Mouse (Mus musculus) forebrain, embryonic 16.5 days (tissue): ENCODE measurements around the gene Unc13a. TPM values are rescaled to one million over a fixed set of nuclear protein-coding genes. Genes with fewer than 3 reads are reported as not detected.

Experiments used
- ATAC-seq: fragments of 200-750 bp; cut with Nextera tagmentation; 2 replicates; pipeline ENCODE4 v1.8.0; 2017; ENCODE audit warnings: mild to moderate bottlenecking, moderate library complexity
- H3K27ac ChIP-seq: fragments of 300-500 bp; sonication (generic); 2 replicates; pipeline ENCODE4 v1.5.1; 2014; ENCODE audit warnings: low read length, control low read depth
- H3K27me3 ChIP-seq: fragments of 300-500 bp; sonication (generic); replicated peaks from 2 replicates; pipeline ENCODE4 v1.6.1; 2014; ENCODE audit warnings: low read length; ENCODE audit not compliant: control insufficient read depth, insufficient read depth
- H3K36me3 ChIP-seq: fragments of 300-500 bp; sonication (generic); 2 replicates; pipeline ENCODE4 v1.6.1; 2014; ENCODE audit not compliant: control insufficient read depth, insufficient read depth
- H3K4me1 ChIP-seq: fragments of 300-500 bp; sonication (generic); replicated peaks from 2 replicates; pipeline ENCODE4 v1.6.1; 2014; ENCODE audit warnings: low read length; ENCODE audit not compliant: control insufficient read depth, insufficient read depth
- H3K4me2 ChIP-seq: fragments of 300-500 bp; sonication (generic); 2 replicates; pipeline ENCODE4 v1.6.1; 2014; ENCODE audit warnings: mild to moderate bottlenecking, low read length, control low read depth
- H3K4me3 ChIP-seq: fragments of 300-500 bp; sonication (generic); replicated peaks from 2 replicates; pipeline ENCODE4 v1.5.1; 2014; ENCODE audit warnings: mild to moderate bottlenecking, low read length, control low read depth
- H3K9ac ChIP-seq: fragments of 300-500 bp; sonication (generic); replicated peaks from 2 replicates; pipeline ENCODE4 v1.6.1; 2014; ENCODE audit warnings: low read depth, low read length, control low read depth
- H3K9me3 ChIP-seq: fragments of 300-500 bp; sonication (generic); 2 replicates; pipeline ENCODE4 v1.6.1; 2016; ENCODE audit warnings: low read length; ENCODE audit not compliant: control insufficient read depth
- WGBS: fragments of 180-500 bp; shearing (Covaris S2); extraction: QIAGEN DNeasy Blood & Tissue Kit; methylation state at CpG from one replicate; pipeline ENCODE4 v1.1.7; 2014; 5-methylcytosine and 5-hydroxymethylcytosine counted together
- polyA plus RNA-seq: library from polyadenylated mRNA; unstranded; fragments of >200 nt; fragmentation: Nextera tagmentation; extraction: Ambion mirVana; gene quantifications from 2 replicates; pipeline ENCODE4 v1.2.1, GENCODE M21; 2015

Unc13a gene
- polyA plus RNA-seq, 1 experiment from 2014 or later = 33.6 TPM

- peaks cover 17% of the 10 kb centered on the region for H3K27me3 ChIP-seq
- peaks cover 6% of the 10 kb centered on the region; the same call in 1 of the 2 replicates for H3K36me3 ChIP-seq
- no peak overlapping the region for H3K27ac ChIP-seq
- H3K9me3 ChIP-seq = no peaks in the 10 kb centered on the region
- no peak overlapping the region for H3K4me3 ChIP-seq
- ATAC-seq = peak; percentile 32; the same call in 1 of the 2 replicates
- peaks cover 7% of the 10 kb centered on the region for H3K4me1 ChIP-seq
- H3K4me2 ChIP-seq = no peak overlapping the region
- H3K9ac ChIP-seq = no peak overlapping the region
- WGBS = 19% methylated on average over 1 of the region's 1 CpGs
Observed at GRCm38 (mm10) chr8:71659751-71660150, 11.8 kb downstream of the Unc13a start.

GRCm38 (mm10) chr8:71658515-71659049 is 13.0 kb downstream of the Unc13a start:
- Histone ChIP-seq H3K4me1 (peaks cover 9% of the 10 kb centered on the region), H3K27me3 (peaks cover 17% of the 10 kb centered on the region), H3K4me3 (no peak overlapping the region), H3K9me3 (no peaks in the 10 kb centered on the region), H3K27ac (no peak overlapping the region), H3K9ac (no peak overlapping the region), H3K36me3 (peaks cover 6% of the 10 kb centered on the region; the same call in 1 of the 2 replicates), H3K4me2 (no peak overlapping the region)
- no peak for ATAC-seq
- 31% methylated on average over 17 of the region's 17 CpGs for WGBS

- no peak overlapping the region for H3K27ac ChIP-seq
- no peak for ATAC-seq
- no peaks in the 10 kb centered on the region for H3K9me3 ChIP-seq
- peaks cover 17% of the 10 kb centered on the region for H3K27me3 ChIP-seq
- no peak overlapping the region for H3K4me3 ChIP-seq
- H3K4me2 ChIP-seq = no peak overlapping the region
- H3K9ac ChIP-seq = no peak overlapping the region
- peaks cover 7% of the 10 kb centered on the region; the same call in 1 of the 2 replicates for H3K36me3 ChIP-seq
- 24% methylated on average over 9 of the region's 9 CpGs for WGBS
- H3K4me1 ChIP-seq = peaks cover 9% of the 10 kb centered on the region
Observed at GRCm38 (mm10) chr8:71657816-71658215, 13.7 kb downstream of the Unc13a start.

GRCm38 (mm10) chr8:71654600-71654999 is 17.0 kb downstream of the Unc13a start:
- Histone ChIP-seq H3K4me2 (peak overlapping the region; percentile 25; the same call in 1 of the 2 replicates), H3K4me1 (peaks cover 5% of the 10 kb centered on the region), H3K9ac (no peak overlapping the region), H3K36me3 (peaks cover 14% of the 10 kb centered on the region), H3K27me3 (peaks cover 17% of the 10 kb centered on the region), H3K27ac (no peak overlapping the region), H3K9me3 (no peaks in the 10 kb centered on the region), H3K4me3 (no peak overlapping the region)
- WGBS = 2% methylated on average over 23 of the region's 24 CpGs
- ATAC-seq = peak; percentile 18; the same call in 1 of the 2 replicates

- Histone ChIP-seq H3K27me3 (no peaks in the 10 kb centered on the region), H3K36me3 (peaks cover 17% of the 10 kb centered on the region), H3K4me1 (no peaks in the 10 kb centered on the region), H3K4me2 (no peak overlapping the region), H3K9me3 (no peaks in the 10 kb centered on the region), H3K27ac (no peak overlapping the region), H3K4me3 (no peak overlapping the region), H3K9ac (no peak overlapping the region)
- 85% methylated on average over 9 of the region's 9 CpGs for WGBS
- no peak for ATAC-seq
Observed at GRCm38 (mm10) chr8:71645510-71645909, 26.0 kb downstream of the Unc13a start.

- no peaks in the 10 kb centered on the region for H3K4me1 ChIP-seq
- WGBS = 93% methylated on average over 4 of the region's 4 CpGs
- no peak overlapping the region for H3K27ac ChIP-seq
Observed at GRCm38 (mm10) chr8:71639318-71639717, 32.2 kb downstream of the Unc13a start.

GRCm38 (mm10) chr8:71638321-71638720 is 33.2 kb downstream of the Unc13a start:
- ATAC-seq = no peak
- Histone ChIP-seq H3K27me3 (no peaks in the 10 kb centered on the region), H3K4me2 (no peak overlapping the region), H3K4me3 (no peak overlapping the region), H3K4me1 (no peaks in the 10 kb centered on the region), H3K9ac (no peak overlapping the region), H3K27ac (no peak overlapping the region), H3K9me3 (no peaks in the 10 kb centered on the region), H3K36me3 (peaks cover 13% of the 10 kb centered on the region)
- WGBS = 60% methylated on average over 6 of the region's 6 CpGs

More at GRCm38 (mm10) chr8:71639318-71639717, 32.2 kb downstream of the Unc13a start:
- Histone ChIP-seq H3K4me2 (no peak overlapping the region), H3K36me3 (peaks cover 13% of the 10 kb centered on the region), H3K4me3 (no peak overlapping the region), H3K9me3 (no peaks in the 10 kb centered on the region), H3K27me3 (no peaks in the 10 kb centered on the region), H3K9ac (no peak overlapping the region)
- no peak for ATAC-seq

- Histone ChIP-seq H3K27me3 (no peaks in the 10 kb centered on the region), H3K36me3 (peaks cover 8% of the 10 kb centered on the region), H3K9me3 (no peaks in the 10 kb centered on the region), H3K4me2 (no peak overlapping the region), H3K4me1 (no peaks in the 10 kb centered on the region), H3K27ac (no peak overlapping the region), H3K9ac (no peak overlapping the region), H3K4me3 (no peak overlapping the region)
- ATAC-seq = no peak
- 65% methylated on average over 8 of the region's 8 CpGs for WGBS
Observed at GRCm38 (mm10) chr8:71637149-71638095, 34.1 kb downstream of the Unc13a start.

- Histone ChIP-seq H3K27ac (peak overlapping the region; percentile 20; the same call in 1 of the 2 replicates), H3K4me3 (no peak overlapping the region), H3K9ac (no peak overlapping the region), H3K36me3 (no peaks in the 10 kb centered on the region), H3K27me3 (peaks cover 8% of the 10 kb centered on the region), H3K9me3 (no peaks in the 10 kb centered on the region), H3K4me1 (peaks cover 8% of the 10 kb centered on the region), H3K4me2 (peak overlapping the region; percentile 10; the same call in 1 of the 2 replicates)
- 3% methylated on average over 26 of the region's 26 CpGs for WGBS
- peak; percentile 54 for ATAC-seq
Observed at GRCm38 (mm10) chr8:71633981-71634667, 37.4 kb downstream of the Unc13a start.
